Mouse (Mus musculus) urinary bladder, postnatal 4 days (tissue): ENCODE results near the gene Thrap3.
A peak's percentile ranks its signal among the peaks of the same experiment; 100 is the strongest.
"Not testable (repeated sequence)": the region's sequence is repeated elsewhere in the genome, so short reads cannot be mapped to it uniquely, and the experiment has no call there.

ENCODE experiments used
- DNase-seq, 2 experiments: peaks; one replicate each; pipeline ENCODE4 v3.0.0; 2021 to 2022; ENCODE audit warnings: low spot score in 2 of 2

Thrap3 gene

DNA sequence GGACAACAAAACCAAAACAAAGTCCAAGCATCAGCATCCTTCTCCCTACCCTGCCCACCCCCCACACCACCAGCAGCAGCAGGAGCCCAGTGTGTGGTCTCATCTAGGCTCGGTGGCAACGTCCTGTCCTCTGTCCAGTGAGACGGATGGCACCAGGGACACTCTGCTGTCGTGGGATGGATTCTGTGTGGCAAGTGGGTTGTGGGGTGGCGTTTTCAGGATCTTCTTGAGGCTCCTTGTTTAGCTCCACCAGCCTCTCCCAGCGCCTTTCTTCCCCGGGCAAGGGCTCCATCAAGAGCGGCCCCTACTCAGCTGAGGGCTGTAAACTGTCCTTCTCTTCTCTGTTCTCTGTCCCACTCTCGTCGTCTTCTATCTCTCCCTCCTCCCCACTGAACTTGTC lies 37.5 kb downstream of the Thrap3 start:
- DNase-seq: not testable (repeated sequence)

DNA sequence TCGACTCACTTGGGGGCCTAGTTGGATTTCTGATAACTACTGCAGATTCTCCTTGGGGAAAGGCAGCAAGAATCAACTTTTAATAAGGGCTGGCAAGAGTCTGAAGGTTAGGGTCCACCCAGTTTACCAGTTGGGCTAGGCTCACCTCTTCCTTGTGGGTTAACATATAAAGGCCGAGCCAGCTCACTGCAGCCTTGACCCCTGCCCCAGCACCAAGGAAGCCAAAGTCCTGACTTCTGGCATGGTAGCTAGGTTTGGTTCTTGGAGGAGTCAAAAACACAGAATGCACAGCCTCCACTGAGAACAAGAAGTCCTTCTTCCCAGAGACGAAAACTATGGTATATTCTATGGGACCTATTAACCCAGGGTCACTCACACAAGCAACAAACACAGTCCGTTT lies 38.9 kb downstream of the Thrap3 start:
- DNase-seq: no peak

DNA sequence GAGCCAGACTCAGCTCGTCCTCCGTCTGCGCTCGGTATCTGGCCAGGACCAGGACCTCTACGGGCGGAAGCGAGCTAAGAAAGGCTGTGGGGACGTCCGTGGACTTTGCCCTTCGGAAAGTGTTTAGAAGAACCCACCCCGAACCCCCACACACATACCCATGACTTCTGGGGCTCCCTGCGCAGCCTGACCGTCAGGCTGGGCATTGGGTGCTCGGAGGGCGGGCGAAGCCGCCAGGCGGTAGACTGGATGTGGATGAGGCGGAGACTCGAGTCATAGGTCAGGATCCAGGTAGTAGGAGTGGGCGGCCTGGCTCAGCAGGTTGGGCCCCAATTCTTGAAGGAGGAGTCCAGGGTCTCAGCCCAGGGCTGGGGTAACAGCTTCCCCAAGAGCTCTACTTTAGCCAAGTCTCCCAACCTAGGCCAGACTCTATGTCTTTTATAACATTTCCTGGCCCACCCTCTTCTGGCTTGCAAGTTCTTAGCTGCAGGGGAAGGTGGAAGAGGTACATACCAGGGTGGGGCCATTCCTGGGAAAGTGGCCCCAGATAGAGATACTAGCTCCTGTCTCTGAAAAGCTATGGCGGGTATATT lies 39.4 kb downstream of the Thrap3 start, which contains the start of gene Sh3d21:
Gene Sh3d21 (minus strand): TSS at position 425 of the 593 bp plus-strand sequence.
- no peak for DNase-seq

DNA sequence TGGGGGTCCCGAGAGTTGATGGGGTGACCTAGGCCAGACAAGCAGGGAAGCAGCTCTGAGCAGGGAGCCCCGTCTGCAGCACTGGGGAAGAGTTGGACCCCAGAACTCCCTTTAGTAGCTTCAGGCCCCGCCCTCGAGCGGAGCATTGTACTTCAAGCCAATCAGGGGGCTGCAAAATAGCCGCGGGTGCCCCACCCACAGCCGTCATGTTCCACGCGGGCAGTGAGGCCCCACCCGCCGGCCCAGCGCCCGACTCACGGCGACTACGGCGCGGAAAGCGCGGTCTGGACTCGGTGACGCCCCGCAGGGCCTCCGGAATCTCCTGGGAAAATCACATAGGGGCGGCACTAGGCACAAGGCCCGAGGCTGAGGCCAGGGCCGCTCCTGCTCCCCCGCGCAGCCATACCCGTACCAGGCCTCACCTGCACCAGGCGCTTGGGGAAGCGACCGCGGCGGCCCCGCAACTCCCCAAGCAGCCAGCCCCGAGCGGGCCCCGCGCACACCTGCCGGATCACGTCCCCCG lies 40.0 kb downstream of the Thrap3 start:
- DNase-seq: peak; percentile 91 to 93

DNA sequence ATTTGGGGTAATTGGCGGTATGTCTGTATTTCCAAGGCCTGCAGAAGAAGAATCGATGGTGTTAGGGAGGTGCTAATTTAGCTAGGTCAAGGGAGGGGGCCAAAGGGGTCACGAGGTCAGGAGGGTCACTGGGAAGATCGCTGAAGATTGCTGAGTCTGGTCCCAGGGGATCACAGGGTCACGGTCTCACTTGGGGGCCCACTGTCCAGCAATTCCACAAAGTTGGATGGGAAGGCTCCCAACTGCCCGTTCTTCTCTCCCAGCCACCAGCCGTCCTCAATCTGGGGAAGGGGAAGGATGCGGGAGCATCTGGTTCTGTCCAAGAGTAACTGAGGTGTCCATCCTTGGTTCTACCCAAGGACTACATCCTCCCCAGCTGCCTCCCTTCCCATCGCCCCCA lies 40.6 kb downstream of the Thrap3 start:
- DNase-seq: no peak

DNA sequence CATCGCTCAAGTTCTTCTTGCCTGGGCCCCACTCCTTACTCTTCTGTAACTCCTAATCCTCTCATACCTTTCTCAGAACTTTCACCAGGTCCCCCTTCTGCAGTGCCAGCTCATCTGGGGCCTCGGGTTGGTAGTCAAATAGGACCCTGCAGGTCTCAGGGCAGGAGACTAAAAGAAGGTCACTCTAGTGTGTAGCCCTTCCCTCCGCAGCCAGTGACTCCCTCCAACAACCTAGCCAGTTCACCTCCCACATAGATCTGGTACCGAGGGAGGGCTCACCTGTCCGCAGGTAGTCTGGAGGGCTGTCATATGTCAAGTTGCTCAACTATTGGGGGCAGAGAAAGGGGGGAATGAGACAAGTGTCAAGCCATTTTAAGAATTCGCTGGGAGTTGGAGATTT lies 41.1 kb downstream of the Thrap3 start:
- DNase-seq: no peak

DNA sequence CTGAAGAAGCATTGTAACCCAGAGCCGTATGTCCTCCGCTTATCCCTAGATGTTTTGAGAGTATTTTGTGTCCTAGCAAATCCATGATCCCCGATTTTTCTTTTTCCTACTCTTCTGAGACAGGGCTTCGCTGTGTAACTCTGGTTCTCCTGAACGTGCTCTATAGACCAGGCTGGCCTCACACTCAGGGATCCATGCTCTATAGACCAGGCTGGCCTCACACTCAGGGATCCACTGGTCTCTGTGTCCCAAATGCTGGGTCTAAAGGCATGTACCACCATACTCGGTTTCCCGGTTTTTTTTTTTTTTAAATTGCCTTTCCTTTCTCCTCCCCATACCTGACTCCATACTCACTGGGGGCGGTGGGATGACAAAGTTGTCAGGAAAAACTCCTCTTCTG lies 41.6 kb downstream of the Thrap3 start:
- DNase-seq: no peak

DNA sequence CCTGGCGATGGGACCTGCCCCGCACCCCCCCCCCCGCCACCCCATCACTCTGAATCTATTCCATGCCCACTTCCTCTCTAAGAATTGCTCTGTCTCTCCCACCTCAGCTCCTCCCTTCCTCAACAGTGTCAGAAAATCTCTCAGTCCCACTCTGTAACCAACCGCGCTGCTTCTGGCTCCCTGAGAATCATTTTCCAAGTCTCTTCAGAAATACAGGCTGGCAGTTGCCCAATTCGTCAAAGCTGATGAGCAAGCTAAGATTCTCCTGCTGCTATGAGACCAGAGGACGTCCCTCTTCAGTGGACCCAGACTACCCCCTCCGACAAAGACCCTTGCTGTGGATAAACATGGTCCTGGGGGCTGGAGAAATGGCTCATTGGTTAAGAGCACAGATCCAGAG lies 43.1 kb downstream of the Thrap3 start:
- DNase-seq: no peak

DNA sequence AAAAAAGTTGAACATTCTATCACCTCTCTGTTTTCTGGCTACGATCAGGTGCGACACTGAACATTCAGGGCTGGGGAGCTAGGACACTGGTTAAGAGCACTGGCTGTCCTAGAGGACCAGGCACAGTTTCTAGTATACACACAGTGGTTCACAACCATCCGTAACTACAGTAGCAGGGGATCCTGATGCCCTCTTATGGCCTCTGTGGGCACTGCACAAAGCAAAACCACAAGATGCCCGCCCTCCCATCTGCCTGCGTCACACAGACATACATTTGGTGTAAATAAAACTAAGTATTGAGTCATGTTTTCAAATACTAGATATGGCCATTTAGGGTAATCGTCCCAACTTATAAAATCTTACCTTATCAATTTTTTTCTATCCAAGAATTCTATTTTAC lies 45.0 kb downstream of the Thrap3 start:
- no peak for DNase-seq

DNA sequence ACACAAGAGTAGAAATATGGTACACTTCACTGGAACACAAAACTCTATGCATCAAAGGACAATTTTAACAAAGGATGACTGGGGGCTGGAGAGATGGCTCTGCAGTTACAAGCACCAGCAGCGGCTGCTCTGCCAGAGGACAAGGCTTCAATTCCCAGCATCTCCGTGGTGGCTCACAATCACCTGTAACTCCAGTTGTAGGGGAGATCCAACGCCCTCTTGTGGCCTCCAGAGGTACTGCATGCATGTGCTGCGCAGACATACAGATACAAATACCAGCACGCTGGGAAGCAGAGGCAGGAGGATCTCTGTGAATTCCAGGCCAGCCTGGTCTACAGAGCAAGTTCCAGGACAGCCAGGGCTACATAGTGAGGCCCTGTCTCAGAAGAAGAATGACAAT lies 45.9 kb downstream of the Thrap3 start:
- DNase-seq: no peak

DNA sequence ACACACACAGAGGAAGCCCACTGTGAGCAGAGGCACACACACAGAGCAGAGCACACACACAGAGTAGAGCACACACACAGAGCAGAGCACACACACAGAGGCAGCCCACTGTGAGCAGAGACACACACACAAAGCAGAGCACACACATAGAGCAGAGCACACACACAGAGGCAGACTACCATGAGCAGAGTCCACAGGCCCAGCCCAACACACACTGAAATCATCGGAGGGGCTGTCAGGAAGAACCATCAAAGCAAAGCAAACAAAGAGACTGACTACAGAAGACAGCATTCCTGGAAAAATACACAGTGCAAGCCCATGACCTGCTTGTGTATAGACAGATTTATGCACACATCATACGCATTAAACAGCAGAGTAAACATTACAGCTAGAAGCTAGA lies 46.7 kb downstream of the Thrap3 start:
- DNase-seq: no peak

DNA sequence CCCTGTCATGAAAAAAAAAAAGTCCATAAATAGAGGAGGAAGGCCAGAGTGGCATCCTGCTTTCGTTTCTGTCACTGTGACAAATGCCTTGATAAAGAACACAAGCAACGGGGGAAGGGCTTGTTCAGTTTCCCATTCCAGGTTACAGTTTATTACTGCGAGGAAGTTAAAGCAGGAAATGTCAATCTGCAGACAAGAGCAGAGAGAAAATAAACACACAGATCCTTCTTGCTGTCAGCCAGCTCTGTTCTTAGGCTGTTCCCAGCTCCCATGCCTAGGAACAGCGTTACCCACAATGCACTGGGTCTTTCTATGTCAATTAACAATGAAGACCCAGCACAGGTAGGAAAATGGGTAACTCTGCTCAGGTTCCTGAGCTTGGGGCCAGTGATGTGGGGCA lies 47.4 kb downstream of the Thrap3 start:
- no peak for DNase-seq

DNA sequence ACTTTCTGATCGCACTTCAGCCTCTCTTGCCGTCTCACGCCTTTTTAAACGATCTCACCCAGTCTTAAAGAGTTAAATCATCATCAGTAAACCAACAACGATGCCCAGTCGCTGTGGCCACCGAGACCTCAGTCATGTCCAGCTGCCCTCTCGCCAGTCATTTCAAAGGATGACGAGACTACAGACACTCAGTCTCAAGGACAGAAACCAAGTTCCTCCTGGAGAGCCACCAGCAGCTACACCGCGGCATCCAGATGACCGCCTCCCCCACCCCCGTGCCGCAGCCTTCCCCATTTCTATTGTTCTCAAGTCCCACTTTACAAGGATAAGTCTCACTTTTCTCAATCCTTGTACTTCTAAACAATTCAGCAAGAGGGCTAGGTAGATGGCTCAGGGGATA lies 49.7 kb downstream of the Thrap3 start:
- no peak for DNase-seq

DNA sequence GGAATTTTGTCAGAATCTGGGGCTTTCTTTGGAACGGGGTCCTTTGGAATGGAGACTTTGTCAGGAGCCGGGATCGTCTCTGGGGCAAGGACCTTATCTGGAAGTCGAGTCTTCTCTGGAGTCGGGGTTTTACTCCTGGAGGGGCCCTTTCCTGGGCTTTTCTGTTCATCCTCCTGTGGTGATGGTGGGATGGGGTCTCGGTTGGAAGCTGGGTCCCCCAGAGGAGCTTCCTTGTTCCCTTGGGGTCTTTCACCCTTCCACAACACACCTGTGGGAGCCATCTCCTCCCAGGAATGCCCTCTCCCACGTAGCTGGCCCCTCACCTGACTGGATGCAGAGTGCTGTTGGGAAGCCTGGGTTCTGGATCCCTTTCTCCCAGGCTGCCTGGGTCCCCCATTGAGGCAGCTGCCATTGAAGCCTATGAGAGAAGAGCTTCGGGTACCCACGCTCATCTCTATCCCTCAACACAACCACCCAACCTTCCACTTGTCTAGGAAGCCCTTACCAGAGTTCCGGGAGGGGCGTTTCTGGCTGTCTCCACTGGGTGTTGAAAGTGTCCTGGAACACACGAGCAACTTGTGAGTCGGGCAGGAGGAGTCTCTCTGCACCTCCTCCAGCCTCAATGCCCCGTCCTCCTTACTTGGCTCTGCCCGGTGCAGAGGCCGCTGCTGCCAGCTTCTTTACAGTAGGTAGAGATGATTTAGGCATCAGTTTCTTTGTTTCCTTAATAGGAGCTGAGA lies 50.7 kb downstream of the Thrap3 start:
- no peak for DNase-seq

DNA sequence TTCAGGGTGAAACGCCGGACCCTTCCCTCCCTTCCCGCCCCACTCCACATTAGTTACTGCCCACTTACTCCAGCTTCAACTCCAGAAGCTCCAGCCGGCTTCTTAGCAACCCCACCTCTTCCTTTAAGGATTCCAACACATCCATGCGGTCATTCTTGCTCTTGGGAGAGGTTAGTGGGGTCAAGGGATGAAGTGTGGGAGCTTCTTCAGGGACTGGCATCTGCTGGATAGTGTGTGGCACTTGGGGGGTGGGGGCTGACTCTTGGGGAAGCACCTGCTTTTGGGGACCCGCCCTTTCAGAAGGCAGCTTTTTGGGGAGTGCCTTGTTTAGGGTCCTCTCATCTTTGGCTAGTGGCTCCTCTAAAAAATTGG lies 51.6 kb downstream of the Thrap3 start:
- DNase-seq: no peak

DNA sequence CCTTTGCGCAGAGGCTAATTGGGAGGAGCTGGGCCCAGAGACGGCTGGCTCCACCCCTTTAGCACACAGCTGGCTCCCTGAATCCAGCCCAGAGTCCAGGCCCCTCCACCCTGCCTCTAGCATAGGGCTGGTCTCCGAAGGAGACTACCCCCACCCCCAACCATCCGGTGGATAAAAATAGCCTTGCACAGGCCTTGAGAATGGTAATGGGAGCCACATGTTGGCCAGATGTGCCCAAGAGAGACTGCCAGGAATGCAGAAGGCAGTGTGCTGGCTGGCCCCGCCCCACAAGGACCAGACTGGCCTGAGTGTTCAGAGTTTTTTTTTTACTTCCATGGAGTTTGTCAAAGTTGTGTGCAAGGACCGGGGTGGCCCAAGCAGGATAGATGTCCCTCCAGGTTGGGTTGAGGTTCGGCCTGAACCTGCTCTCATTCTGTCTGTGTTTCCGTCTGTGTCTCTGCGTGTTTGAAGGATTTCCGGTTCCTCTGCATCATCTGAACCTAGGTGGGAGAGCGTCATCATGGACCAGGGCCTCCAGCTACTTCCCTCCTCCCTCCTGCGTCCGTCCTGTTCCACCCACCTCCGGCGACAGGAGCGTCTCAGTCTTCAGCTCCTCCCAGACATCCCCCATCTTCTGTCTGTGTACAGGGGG lies 52.1 kb downstream of the Thrap3 start:
- peak; percentile 74 to 86 for DNase-seq

DNA sequence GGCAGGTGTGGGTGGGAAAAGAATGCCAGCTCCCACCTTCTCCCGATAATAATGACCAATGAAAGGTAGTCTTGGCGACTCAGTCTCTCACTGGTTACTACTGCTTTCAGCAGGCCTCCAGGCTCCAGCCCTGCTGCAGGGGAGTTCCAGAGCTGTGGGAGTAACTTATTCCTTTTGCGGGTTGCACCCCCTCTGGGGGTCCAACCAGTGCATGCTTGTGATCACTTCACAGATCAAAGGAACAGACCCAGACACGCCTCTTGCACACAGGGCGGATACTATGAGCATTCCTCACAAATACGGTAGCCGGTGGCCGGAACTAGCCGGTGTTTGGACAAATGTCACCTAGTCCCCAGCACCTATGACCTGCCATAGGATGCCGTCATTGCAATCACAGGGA lies 52.8 kb downstream of the Thrap3 start:
- DNase-seq: no peak

DNA sequence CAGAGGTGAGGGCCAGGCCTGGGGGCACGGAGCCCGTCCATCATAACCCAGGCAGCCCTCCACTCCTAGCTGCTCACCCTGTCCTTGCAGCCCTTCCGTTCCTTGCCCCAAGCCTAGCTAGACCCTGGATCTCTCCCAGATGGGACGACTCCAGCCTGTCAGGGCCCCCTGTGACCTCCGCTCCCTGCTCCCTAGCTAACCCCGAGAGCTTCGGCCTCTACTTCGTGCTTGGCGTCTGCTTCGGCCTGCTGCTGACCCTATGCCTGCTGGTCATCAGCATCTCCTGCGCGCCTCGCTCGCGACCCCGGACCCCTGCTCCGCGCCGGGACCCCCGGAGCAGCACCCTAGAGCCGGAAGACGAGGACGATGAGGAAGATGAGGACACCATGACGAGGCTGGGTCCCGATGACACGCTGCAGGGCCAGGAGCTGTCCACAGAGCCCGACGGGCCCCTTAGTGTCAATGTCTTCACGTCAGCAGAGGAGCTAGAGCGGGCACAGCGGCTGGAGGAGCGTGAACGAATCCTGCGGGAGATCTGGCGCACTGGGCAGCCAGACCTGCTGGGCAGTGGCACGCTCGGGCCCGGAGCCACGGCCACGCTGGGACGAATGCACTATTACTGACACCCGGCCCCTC lies 53.4 kb downstream of the Thrap3 start:
- no peak for DNase-seq

DNA sequence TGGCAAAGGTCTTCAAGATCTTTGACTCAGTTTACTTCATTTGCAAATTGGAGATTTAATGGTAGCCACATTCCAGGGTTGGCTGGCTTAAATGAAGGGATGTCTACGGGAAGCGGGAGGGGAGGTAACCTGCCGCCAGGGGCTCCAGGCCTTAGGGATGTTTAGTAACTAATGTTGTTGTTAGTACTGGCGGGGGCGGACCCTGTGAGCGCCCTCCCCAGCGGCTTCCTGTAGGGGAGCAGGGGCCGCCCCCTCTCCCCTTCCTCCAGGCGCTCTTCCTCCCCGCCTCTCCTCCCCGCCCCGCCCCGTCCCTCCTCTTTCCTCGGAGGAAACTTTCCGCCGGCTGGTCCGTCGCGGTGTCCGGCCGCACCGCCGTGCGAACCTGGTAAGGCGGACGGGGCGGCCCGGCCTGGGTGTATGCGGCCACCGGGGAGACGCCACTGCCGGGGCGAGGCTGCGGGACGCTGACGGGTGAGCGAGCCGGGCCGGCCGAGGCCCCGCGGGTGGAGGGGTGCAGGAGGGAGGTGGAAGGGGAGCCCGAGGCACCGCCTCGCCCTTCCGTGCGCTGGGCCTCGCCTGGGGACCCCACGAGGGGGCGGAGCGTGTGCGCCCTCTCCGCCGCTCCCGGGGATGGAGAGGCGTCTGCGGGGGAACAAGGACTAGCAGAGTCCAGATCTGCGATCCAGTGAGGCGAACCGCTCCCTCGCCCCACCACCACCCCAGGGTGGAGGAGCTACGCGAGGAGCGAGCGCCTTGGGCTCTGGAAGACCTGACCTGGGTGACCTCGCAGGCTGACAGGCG lies 54.2 kb downstream of the Thrap3 start:
- peak; percentile 74 to 75 for DNase-seq

DNA sequence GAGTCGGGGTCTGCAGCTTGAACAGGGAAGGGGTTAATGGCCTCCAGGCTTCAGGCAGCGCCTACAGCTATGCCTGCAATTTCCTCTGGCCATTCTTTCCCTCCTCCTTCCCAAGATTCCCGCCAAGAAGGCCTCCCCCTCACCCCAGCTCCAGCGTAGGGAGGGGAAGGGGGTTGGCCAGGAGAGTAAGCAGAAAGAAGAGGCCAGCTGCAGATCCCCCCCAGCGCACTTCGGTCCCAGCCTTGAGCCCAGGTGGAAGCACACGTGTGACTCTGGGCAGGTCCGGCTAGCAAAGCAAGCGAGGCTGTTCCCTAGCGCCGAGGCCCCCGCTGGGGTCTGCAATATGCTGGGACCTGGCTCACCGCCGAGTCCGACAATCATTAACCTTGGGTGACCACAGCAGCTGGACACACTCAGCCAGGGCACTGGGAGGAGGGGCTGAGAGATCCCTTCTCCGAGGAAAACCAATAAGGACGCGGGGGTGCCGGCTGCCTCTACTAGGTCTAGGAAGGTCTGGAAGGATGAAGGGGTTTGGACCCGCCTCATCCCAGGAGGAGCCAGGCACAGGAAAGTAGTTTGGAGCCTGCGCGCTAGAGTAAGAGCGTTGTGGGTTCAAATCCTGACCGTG lies 54.9 kb downstream of the Thrap3 start, which contains the start of gene Eva1b:
Gene Eva1b (plus strand): TSS at position 212 of the 628 bp plus-strand sequence.
- peak; percentile 87 to 89 for DNase-seq

DNA sequence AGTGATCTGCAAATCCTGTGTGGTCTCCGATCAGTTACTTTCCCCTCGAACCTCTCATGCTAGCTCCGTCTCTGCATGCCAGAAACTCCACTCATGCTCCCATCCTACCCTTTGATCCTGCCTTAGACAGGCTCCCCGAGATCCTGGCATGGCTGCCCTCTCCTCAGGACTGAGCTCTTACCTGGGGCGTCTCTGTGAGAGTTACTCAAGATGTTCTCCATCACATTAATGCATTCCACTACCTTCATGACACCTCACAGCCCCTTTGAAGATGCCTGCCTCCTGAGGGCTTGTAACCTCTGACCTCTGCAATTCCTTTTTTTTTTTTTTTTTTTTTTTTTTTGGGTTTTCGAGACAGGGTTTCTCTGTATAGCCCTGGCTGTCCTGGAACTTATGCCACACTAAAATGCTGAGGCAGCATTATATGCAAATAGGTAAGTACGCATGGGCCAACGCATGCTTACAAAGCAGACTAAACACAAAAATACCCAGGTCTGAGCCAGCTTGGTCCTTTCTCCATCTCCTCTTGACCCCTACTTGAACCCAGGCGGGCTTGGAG lies 55.5 kb downstream of the Thrap3 start:
- DNase-seq: no peak
